Mouse (Mus musculus) kidney, postnatal 0 days (tissue): Measurements from ENCODE around the gene Ugt1a1. TPM values are rescaled to one million over a fixed set of nuclear protein-coding genes. Genes with fewer than 3 reads are reported as not detected.

Experiments used
- ATAC-seq: fragments of 200-750 bp; cut with Nextera tagmentation; replicated peaks from 2 replicates; pipeline ENCODE4 v1.8.0; 2017; ENCODE audit warnings: low read depth, moderate number of reproducible peaks, moderate TSS enrichment, moderate library complexity; ENCODE audit not compliant: low FRiP score
- DNase-seq: peaks from one replicate; pipeline ENCODE4 v3.0.0-alpha.2; 2016; ENCODE audit warnings: low spot score
- H3K27ac ChIP-seq: fragments of 300-500 bp; sonication (generic); 2 replicates; pipeline ENCODE4 v1.5.1; 2014; ENCODE audit warnings: mild to moderate bottlenecking
- H3K27me3 ChIP-seq: fragments of 300-500 bp; sonication (generic); 2 replicates; pipeline ENCODE4 v1.6.1; 2014; ENCODE audit warnings: low read length, mixed read lengths; ENCODE audit not compliant: insufficient read depth
- H3K36me3 ChIP-seq: fragments of 300-500 bp; sonication (generic); 2 replicates; pipeline ENCODE4 v1.6.1; 2014; ENCODE audit warnings: low read length, mixed read lengths; ENCODE audit not compliant: insufficient read depth
- H3K4me1 ChIP-seq: fragments of 300-500 bp; sonication (generic); replicated peaks from 2 replicates; pipeline ENCODE4 v1.6.1; 2014; ENCODE audit warnings: antibody characterized with exemption, low read length, mixed read lengths; ENCODE audit not compliant: insufficient read depth
- H3K4me2 ChIP-seq: fragments of 300-500 bp; sonication (generic); 2 replicates; pipeline ENCODE4 v1.6.1; 2014; ENCODE audit warnings: mild to moderate bottlenecking, low read length, moderate library complexity, mixed read lengths
- H3K4me3 ChIP-seq: fragments of 300-500 bp; sonication (generic); replicated peaks from 2 replicates; pipeline ENCODE4 v1.5.1; 2014; ENCODE audit warnings: low read depth, low read length
- H3K9ac ChIP-seq: fragments of 300-500 bp; sonication (generic); 2 replicates; pipeline ENCODE4 v1.6.1; 2014; ENCODE audit warnings: low read depth, low read length
- H3K9me3 ChIP-seq: fragments of 300-500 bp; sonication (generic); replicated peaks from 2 replicates; pipeline ENCODE4 v1.6.1; 2016; ENCODE audit warnings: low read length, inconsistent platforms, mixed read lengths
- CTCF ChIP-seq: IDR thresholded peaks from 2 replicates; pipeline ENCODE4 v1.5.1; 2016; ENCODE audit warnings: antibody characterized with exemption, low read depth, mild to moderate bottlenecking, moderate library complexity
- WGBS: fragments of 180-500 bp; shearing (Covaris S2); extraction: QIAGEN DNeasy Blood & Tissue Kit; methylation state at CpG from one replicate; pipeline ENCODE4 v1.1.7; 2014; 5-methylcytosine and 5-hydroxymethylcytosine counted together
- polyA plus RNA-seq: library from polyadenylated mRNA; unstranded; fragments of >200 nt; fragmentation: Nextera tagmentation; extraction: Ambion mirVana; gene quantifications from 2 replicates; pipeline ENCODE4 v1.2.1, GENCODE M21; 2015

Ugt1a1 gene
- polyA plus RNA-seq, 1 experiment from 2014 or later, result 6.2 TPM

DNA sequence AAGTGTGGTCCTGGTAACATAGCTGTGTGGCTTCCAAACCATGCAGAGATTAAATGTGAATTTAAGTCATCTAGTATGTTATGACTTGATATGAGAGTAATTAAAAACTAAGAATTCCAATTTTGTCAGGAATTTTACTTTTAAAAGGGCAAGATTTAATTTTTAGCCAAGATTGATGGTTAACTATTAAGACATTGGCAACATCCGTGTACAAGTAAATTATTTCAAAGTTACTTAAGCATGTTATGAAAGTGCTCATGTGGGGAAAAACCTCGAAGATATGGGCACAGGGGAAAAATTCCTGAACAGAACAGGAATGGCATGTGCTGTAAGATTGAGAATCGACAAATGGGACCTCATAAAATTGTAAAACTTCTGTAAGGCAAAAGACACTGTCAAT is 14.3 kb upstream of the Ugt1a1 start:
- H3K9me3 ChIP-seq, result no peaks in the 10 kb centered on the region
- H3K4me2 ChIP-seq, result no peak overlapping the region
- H3K27ac ChIP-seq, result no peak overlapping the region
- H3K36me3 ChIP-seq, result no peaks in the 10 kb centered on the region
- ATAC-seq, result no peak
- no peaks in the 10 kb centered on the region for H3K4me1 ChIP-seq
- no peak overlapping the region for H3K9ac ChIP-seq
- H3K4me3 ChIP-seq, result no peak overlapping the region
- WGBS, result 51% methylated on average over 3 of the region's 3 CpGs
- no peak for TF ChIP-seq CTCF
- no peaks in the 10 kb centered on the region for H3K27me3 ChIP-seq
- DNase-seq, result no peak

- no peak; the same call in 1 of the 2 replicates for ATAC-seq
- no peak overlapping the region for H3K27ac ChIP-seq
These were observed 11.8 kb upstream of the Ugt1a1 start for GRCm38 (mm10) chr1:88199996-88200395.

GRCm38 (mm10) chr1:88200456-88200855 is 11.3 kb upstream of the Ugt1a1 start, which contains the start of gene Ugt1a2:
Gene Ugt1a2 (plus strand): TSS chr1:88200601.
- no peak for TF ChIP-seq CTCF
- Histone ChIP-seq H3K36me3 (no peaks in the 10 kb centered on the region), H3K27ac (peak within 1 kb of the TSS; percentile 52; the same call in 1 of the 2 replicates), H3K4me1 (peaks cover 4% of the 10 kb centered on the region; the same call in 1 of the 2 replicates), H3K4me2 (0 out of 2 replicates have a peak within 1 kb of the TSS, but pooled peaks have one; percentile 5), H3K9me3 (no peaks in the 10 kb centered on the region), H3K27me3 (no peaks in the 10 kb centered on the region), H3K9ac (no peak within 1 kb of the TSS), H3K4me3 (no peak within 1 kb of the TSS)
- peak; percentile 37 for DNase-seq
- no peak; the same call in 1 of the 2 replicates for ATAC-seq
- 58% methylated on average over 7 of the region's 7 CpGs for WGBS

More at GRCm38 (mm10) chr1:88199996-88200395, 11.8 kb upstream of the Ugt1a1 start:
- TF ChIP-seq CTCF, result no peak
- 65% methylated on average over 2 of the region's 2 CpGs for WGBS
- Histone ChIP-seq H3K4me3 (no peak overlapping the region), H3K4me1 (no peaks in the 10 kb centered on the region; the same call in 1 of the 2 replicates), H3K27me3 (no peaks in the 10 kb centered on the region), H3K4me2 (no peak overlapping the region), H3K36me3 (no peaks in the 10 kb centered on the region), H3K9ac (no peak overlapping the region), H3K9me3 (no peaks in the 10 kb centered on the region)
- DNase-seq, result no peak

DNA sequence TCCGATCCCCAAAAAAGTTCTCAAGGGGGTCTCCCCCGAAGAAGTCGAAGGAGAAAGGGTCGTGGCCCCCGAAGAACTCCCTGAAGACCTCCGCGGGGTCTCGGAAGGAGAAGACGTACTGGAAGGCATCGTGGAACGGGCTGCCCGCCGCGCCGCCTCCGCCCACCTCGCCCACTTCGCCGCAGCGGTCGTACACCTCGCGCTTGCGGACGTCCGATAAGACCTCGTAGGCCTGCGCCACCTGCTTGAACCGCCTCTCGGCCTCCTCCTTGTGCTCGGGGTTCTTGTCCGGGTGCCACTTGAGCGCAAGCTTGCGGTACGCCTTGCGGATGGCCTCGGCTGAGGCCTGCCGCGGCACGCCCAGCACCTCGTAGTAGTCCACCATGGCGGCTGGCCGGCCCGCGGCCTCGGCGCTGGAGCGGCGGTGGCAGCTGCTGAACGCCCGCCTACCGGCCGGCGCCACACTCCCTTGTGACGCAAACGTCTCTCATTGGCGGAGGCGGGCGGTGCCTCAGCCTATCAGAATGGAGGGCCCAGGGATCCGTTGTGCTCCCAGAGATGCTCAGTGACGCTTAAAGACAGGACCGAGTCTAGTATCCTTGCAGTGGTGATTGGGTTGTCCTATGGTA is 6.4 kb upstream of the Ugt1a1 start, which contains the start of gene Dnajb3:
Dnajb3 (minus strand) TSS at position 489 of the 629 bp plus-strand sequence.
- peaks cover 4% of the 10 kb centered on the region; the same call in 1 of the 2 replicates for H3K4me1 ChIP-seq
- peak within 1 kb of the TSS; percentile 65 for H3K4me2 ChIP-seq
- WGBS, result 9% methylated on average over 62 of the region's 62 CpGs
- H3K27ac ChIP-seq, result no peak within 1 kb of the TSS
- peak within 1 kb of the TSS; percentile 60 for H3K9ac ChIP-seq
- TF ChIP-seq CTCF, result no peak
- no peaks in the 10 kb centered on the region for H3K9me3 ChIP-seq
- ATAC-seq (peak; percentile 91), DNase-seq (peak; percentile 78)
- H3K36me3 ChIP-seq, result no peaks in the 10 kb centered on the region
- H3K27me3 ChIP-seq, result no peaks in the 10 kb centered on the region
- peak within 1 kb of the TSS; percentile 31 for H3K4me3 ChIP-seq

DNA sequence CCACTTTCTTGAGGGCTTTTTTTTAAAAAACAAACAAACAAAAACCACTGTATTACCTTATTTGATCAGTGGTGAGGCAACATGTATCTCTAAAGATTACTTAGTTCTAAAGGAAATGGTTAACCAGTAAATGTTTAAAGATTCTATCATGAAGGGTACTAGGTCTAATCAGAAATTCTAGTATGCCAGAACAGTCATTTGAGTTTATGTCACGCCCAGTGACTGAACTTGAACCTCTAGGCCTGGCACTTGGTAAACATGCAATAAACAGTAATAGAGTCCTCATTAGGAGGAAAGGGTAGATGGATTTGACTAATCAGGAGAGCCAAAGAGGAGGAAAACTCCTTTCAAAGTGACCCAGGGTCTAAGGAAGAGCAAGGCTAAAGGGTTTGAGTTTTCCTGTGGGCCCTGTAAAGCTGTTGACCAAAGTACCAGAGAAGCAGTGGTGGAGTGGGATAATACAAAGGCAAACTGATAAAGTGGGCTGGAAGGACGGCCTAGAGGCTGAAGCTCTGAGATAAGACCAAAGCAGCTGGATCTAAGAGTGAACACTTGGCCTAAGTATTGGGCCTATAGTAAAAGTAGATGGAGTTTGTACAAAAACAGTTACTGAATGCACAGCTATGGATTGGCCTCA is 4.8 kb upstream of the Ugt1a1 start:
- H3K9me3 ChIP-seq, result peaks cover 7% of the 10 kb centered on the region; the same call in 1 of the 2 replicates
- H3K36me3 ChIP-seq, result no peaks in the 10 kb centered on the region
- TF ChIP-seq CTCF, result no peak
- no peak overlapping the region for H3K27ac ChIP-seq
- DNase-seq, result no peak
- H3K4me1 ChIP-seq, result peaks cover 4% of the 10 kb centered on the region; the same call in 1 of the 2 replicates
- no peak overlapping the region for H3K4me2 ChIP-seq
- no peak overlapping the region for H3K4me3 ChIP-seq
- WGBS, result 86% methylated on average over 2 of the region's 2 CpGs
- no peak for ATAC-seq
- no peak overlapping the region for H3K9ac ChIP-seq
- no peaks in the 10 kb centered on the region for H3K27me3 ChIP-seq

- peak; percentile 11 for DNase-seq
- H3K36me3 ChIP-seq, result no peaks in the 10 kb centered on the region
- H3K9ac ChIP-seq, result no peak overlapping the region
- H3K4me3 ChIP-seq, result no peak overlapping the region
- H3K27me3 ChIP-seq, result no peaks in the 10 kb centered on the region
- no peaks in the 10 kb centered on the region for H3K4me1 ChIP-seq
- H3K9me3 ChIP-seq, result peaks cover 54% of the 10 kb centered on the region
- ATAC-seq, result 0 out of 2 replicates have a peak, but pooled peaks have one; percentile 9
- no peak for TF ChIP-seq CTCF
- H3K27ac ChIP-seq, result no peak overlapping the region
- no peak overlapping the region for H3K4me2 ChIP-seq
- 60% methylated on average over 8 of the region's 8 CpGs for WGBS
These were observed 734 bp downstream of the Ugt1a1 start for GRCm38 (mm10) chr1:88212341-88213045.
